Mouse (Mus musculus) c-Kit-positive CD71-positive TER-119-negative erythroid progenitor cells, embryonic 14.5 days (primary cell): ENCODE measurements around the gene Gc.

ENCODE experiments used
- DNase-seq: peaks from one replicate; pipeline ENCODE4 v3.0.0-alpha.2; 2013; ENCODE audit warnings: low read depth

The Gc gene

GRCm38 (mm10) chr5:89457554-89458062, at the start of gene Gc:
Gene Gc, minus strand, starts transcription at chr5:89457898.
- no peak for DNase-seq

DNA sequence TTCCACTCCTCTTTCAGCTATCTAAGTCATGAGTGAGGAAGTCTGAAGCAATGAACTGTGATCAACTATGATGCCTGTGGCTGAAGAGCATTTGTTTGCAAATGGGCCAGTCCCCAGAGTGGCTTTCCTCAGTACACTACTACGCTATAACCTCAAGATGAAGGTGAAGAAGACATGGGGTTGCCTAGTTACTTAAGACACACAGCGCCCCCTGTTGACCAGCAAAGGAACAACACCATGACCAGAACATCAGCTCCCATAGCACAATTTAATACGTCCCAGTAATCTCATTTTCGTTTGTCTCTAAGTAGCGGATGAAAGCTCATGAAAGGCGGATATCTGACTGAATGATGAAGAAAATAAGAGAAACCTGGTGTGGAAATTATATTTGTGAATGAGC, 42.5 kb upstream of the Gc start:
- DNase-seq = no peak

- no peak for DNase-seq
These were observed 34.9 kb upstream of the Gc start for GRCm38 (mm10) chr5:89492560-89492959.

GRCm38 (mm10) chr5:89470483-89470882, 12.8 kb upstream of the Gc start:
- DNase-seq = no peak

DNA sequence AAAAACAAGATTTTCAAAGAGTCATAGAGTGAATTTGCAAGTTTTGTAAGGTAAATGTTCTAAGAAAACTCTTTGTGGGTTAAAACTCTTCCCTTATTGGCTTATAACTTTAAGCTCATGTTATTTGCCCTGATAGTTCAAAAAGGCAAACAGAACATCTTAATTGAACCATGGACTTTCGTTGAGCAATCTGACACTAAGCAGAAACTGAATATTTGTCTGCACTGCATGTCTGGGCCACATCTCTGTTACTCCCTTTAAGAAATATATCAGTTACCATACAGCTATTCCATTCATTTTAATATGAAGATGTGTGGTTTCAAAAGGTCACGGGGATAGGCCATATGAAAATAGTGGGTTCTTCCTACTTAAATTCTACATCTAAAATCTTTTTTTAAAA, 10.2 kb upstream of the Gc start:
- DNase-seq = no peak

DNA sequence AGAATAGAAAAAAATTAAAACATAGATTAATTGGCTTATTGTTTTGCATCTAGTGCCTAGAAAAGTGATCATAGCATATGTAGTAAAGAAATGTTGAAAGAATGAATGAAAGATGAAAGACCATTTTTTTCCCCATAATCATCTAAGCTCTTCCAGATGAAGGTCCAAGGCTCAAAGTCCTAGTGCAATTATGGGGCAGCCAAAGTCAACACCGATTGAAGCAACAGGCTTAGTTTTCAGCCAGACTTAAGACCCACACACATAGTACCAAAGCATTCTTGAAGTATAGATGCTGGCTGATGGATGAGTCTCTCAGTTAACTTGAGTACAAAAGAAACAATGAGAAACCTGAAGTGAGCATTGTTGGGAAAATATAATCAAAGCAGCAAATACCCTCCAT, 9.3 kb upstream of the Gc start:
- DNase-seq = no peak

GRCm38 (mm10) chr5:89466275-89466674, 8.6 kb upstream of the Gc start:
- no peak for DNase-seq

- DNase-seq = no peak
These were observed 4.1 kb upstream of the Gc start for GRCm38 (mm10) chr5:89461817-89462216.

GRCm38 (mm10) chr5:89459591-89459990, 1.9 kb upstream of the Gc start:
- DNase-seq = no peak

- no peak for DNase-seq
These were observed 1.3 kb upstream of the Gc start for GRCm38 (mm10) chr5:89458987-89459386.

GRCm38 (mm10) chr5:89455526-89455925, 2.2 kb downstream of the Gc start:
- DNase-seq = no peak

DNA sequence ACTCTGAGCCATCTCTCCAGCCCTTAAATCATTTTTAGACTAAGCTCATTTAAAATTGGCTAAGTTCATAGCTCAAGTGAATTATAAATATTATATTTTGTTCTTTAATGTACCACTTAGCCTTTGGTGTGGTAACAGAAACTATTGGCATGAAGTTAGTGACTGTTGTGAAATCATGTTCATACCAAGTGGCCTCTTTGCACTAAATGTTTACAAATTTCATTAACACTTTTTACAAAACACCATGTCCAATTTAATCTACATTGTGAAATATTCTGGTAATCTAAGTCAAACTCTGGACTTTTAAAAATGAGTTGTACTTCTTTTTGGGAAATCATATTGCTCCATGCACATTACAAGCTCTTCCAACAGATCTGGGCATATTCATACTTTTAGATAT, 6.9 kb downstream of the Gc start:
- DNase-seq = no peak

GRCm38 (mm10) chr5:89449325-89449724, 8.4 kb downstream of the Gc start:
- no peak for DNase-seq

GRCm38 (mm10) chr5:89447978-89448377, 9.7 kb downstream of the Gc start:
- no peak for DNase-seq

DNA sequence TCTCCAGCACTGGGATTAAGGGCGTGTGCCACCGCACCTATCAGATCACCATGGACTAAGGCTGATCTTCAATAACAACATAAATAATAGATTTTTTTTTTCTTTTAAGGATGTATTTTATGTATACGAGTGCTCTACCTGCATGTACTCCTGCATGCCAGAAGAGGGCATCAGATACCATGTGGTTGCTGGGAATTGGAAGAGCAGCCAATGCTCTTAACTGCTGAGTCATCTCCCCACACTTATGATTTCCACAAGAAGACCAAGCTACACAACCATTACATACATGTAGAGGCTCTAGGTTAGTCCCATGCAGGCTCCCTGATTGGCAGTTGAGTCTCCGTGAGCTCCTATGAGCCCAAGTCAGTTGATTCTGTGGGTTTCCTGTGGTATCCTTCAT, 13.3 kb downstream of the Gc start:
- DNase-seq = no peak

- DNase-seq = no peak
These were observed 46.2 kb downstream of the Gc start for GRCm38 (mm10) chr5:89411536-89411935.

DNA sequence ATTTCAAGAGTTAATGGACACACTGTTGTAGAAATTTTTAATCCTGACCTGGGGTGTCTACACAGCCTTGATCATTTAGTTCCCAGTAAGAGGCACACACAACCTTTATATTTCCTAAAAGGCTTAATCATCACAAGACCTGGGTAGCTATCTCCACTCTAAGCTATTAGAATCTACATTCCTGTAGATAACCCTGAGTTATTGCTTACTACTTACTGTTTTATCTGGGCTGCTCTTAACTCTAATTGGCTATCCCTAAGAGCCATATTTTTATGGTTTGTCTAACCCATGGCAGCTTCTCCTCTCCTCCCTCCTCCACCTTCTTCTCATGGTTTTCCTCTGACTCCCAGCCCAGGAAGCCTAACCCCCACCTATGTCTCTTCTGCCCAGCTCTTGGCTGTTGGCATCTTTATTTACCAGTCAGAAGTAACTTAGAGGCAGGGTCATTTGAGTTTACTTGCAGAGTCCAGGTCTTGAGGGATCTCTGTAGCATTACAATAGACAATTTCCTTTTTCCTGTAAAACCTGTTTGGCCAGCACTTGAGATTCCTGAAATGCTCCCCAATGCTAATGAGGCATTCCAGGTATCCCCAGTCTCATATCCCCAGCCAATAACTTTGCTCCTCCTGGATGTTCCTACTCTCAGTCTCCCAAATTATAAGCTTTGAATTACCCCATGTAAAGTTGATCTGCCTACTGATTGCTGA, 50.2 kb downstream of the Gc start:
- no peak for DNase-seq

- DNase-seq = no peak
These were observed 52.6 kb downstream of the Gc start for GRCm38 (mm10) chr5:89405132-89405531.

DNA sequence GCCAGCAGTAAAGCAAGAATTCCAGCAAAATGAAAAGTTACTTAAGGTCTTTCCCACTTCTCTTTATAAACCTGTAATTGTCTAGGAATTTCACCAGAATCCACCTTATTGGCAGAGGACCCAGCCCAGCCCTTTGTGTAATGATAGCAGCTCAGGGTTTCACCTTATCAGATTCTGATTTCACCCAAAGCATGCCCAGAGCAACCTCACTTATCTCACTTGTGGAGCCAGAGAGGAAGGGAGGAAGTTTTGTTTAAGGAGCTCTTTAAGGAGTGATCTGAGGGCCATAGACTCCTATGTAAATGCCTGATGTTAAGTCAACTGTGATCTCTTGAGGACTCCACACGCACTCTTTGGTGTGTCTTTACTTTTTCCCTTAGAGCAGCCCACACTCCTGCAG, 67.3 kb downstream of the Gc start:
- DNase-seq = no peak

DNA sequence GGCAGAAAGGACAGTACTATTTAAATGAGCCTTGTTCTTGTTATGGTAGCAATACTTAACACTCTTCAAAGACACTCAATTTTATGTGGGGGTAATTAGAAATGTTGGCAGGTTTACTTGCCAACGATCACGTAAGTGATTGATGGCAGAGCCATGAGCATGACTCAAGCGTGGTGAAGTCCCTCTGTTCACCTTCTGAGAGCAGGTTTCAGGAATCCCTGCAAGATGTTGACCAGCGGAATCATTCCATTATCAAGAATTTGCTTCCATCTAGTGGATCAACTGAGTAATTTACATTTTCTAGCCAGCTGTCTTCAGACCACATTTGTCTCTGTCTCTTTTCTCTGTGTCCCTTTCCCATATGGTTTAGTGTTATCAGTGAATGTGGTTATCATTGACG, 73.5 kb downstream of the Gc start:
- no peak for DNase-seq

GRCm38 (mm10) chr5:89381340-89381739, 76.4 kb downstream of the Gc start:
- DNase-seq = no peak

- no peak for DNase-seq
These were observed 87.6 kb downstream of the Gc start for GRCm38 (mm10) chr5:89370140-89370539.

DNA sequence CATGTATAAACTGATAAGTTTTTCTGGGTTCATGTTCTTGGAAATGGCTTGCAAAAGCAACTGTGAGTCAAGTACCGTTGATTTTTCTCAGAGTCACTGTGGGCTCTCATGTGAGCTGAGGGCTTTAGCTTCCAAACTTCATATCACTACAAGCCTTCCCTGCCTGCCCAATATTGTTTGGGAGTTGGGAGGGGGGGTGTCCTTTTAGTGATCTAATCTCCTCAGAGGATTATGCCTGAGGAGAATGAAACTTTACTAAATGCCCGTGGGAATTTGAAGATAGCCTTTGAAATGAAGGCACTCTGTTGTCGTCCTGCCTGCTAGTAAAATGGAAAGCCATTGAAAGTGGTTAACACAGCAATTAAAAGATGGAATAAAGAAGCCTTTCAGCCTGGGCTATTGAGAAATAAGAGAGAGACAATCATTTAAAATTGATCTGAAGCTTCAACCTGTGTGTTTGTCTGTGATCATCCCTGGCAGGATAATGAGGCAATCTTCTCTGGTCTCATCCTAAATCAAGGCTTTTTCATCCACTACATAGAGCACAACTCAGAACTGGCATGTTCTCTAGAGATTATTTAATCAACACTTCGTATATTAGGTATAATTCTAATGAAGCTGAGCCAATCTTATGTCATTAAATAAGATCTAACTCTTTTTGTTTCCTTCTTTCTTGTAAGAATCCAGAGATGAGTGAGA, 89.5 kb downstream of the Gc start:
- no peak for DNase-seq
